Mouse (Mus musculus): ENCODE measurements at regions not wholly inside any gene's neighbourhood (a gene's known extent, or its start where the extent isn't known, plus 50 kb on each side); places are given as distances from the start of the nearest gene placed in this dataset.
"Not testable (repeated sequence)": the region's sequence is repeated elsewhere in the genome, so short reads cannot be mapped to it uniquely, and the experiment has no call there.

GRCm38 (mm10) chr17:35758769-35759168 lies 54.3 kb upstream of the Ddr1 start:
- H3K27ac ChIP-seq: no peak overlapping the region
- no peaks in the 10 kb centered on the region for H3K9me3 ChIP-seq
- no peak overlapping the region for H3K4me2 ChIP-seq (replicated peaks)
- no peak overlapping the region for H3K9ac ChIP-seq
- H3K4me1 ChIP-seq: no peaks in the 10 kb centered on the region
- H3K36me3 ChIP-seq: no peaks in the 10 kb centered on the region
- no peak for ATAC-seq (ENCODE audit: low FRiP score, low read depth)
- 80% methylated on average over 7 of the region's 7 CpGs for WGBS
- H3K27me3 ChIP-seq: no peaks in the 10 kb centered on the region
- H3K4me3 ChIP-seq: no peak overlapping the region

GRCm38 (mm10) chr17:35759740-35760139 lies 55.3 kb upstream of the Ddr1 start:
- Histone ChIP-seq H3K27ac (no peak overlapping the region), H3K4me2 (replicated peaks) (no peak overlapping the region), H3K9ac (no peak overlapping the region), H3K9me3 (no peaks in the 10 kb centered on the region), H3K4me1 (no peaks in the 10 kb centered on the region), H3K27me3 (no peaks in the 10 kb centered on the region), H3K4me3 (no peak overlapping the region), H3K36me3 (no peaks in the 10 kb centered on the region)
- WGBS: 80% methylated on average over 6 of the region's 6 CpGs
- ATAC-seq (ENCODE audit: low FRiP score, low read depth): no peak

- no peak overlapping the region for H3K4me2 ChIP-seq (replicated peaks)
- no peaks in the 10 kb centered on the region for H3K4me1 ChIP-seq
- no peaks in the 10 kb centered on the region for H3K36me3 ChIP-seq
- H3K9ac ChIP-seq: no peak overlapping the region
- no peak overlapping the region for H3K4me3 ChIP-seq
- no peak overlapping the region for H3K27ac ChIP-seq
- H3K27me3 ChIP-seq: no peaks in the 10 kb centered on the region
- WGBS: 92% methylated on average over 9 of the region's 9 CpGs
- ATAC-seq (ENCODE audit: low FRiP score, low read depth): no peak
- H3K9me3 ChIP-seq: no peaks in the 10 kb centered on the region
Measured at GRCm38 (mm10) chr17:35762614-35763013, 58.2 kb upstream of the Ddr1 start.

- Histone ChIP-seq H3K27me3 (no peaks in the 10 kb centered on the region), H3K9ac (no peak overlapping the region), H3K4me2 (replicated peaks) (no peak overlapping the region), H3K36me3 (no peaks in the 10 kb centered on the region), H3K4me1 (no peaks in the 10 kb centered on the region), H3K4me3 (no peak overlapping the region), H3K9me3 (no peaks in the 10 kb centered on the region), H3K27ac (no peak overlapping the region)
- no peak for ATAC-seq (ENCODE audit: low FRiP score, low read depth)
- 89% methylated on average over 5 of the region's 5 CpGs for WGBS
Measured at GRCm38 (mm10) chr17:35763101-35763500, 58.4 kb upstream of the Ier3 start.

GRCm38 (mm10) chr17:35763866-35764265 lies 57.6 kb upstream of the Ier3 start:
- Histone ChIP-seq H3K4me1 (no peaks in the 10 kb centered on the region), H3K36me3 (no peaks in the 10 kb centered on the region), H3K9me3 (no peaks in the 10 kb centered on the region), H3K4me3 (no peak overlapping the region), H3K27ac (no peak overlapping the region), H3K9ac (no peak overlapping the region), H3K27me3 (no peaks in the 10 kb centered on the region), H3K4me2 (replicated peaks) (no peak overlapping the region)
- WGBS: 22% methylated on average over 6 of the region's 6 CpGs
- no peak for ATAC-seq (ENCODE audit: low FRiP score, low read depth)

GRCm38 (mm10) chr17:35766406-35766805 lies 55.1 kb upstream of the Ier3 start:
- no peak overlapping the region for H3K27ac ChIP-seq
- 83% methylated on average over 9 of the region's 9 CpGs for WGBS
- no peak for ATAC-seq (ENCODE audit: low FRiP score, low read depth)
- H3K36me3 ChIP-seq: no peaks in the 10 kb centered on the region
- H3K4me1 ChIP-seq: 0 out of 2 replicates have a peak, but pooled peaks cover 2% of the 10 kb centered on the region
- no peak overlapping the region for H3K4me2 ChIP-seq (replicated peaks)
- no peak overlapping the region for H3K9ac ChIP-seq
- H3K9me3 ChIP-seq: no peaks in the 10 kb centered on the region
- no peaks in the 10 kb centered on the region for H3K27me3 ChIP-seq
- H3K4me3 ChIP-seq: no peak overlapping the region

- H3K27me3 ChIP-seq: no peaks in the 10 kb centered on the region
- no peaks in the 10 kb centered on the region for H3K9me3 ChIP-seq
- ATAC-seq (ENCODE audit: low FRiP score, low read depth): no peak
- H3K36me3 ChIP-seq: no peaks in the 10 kb centered on the region
- H3K4me2 ChIP-seq (replicated peaks): no peak overlapping the region
- 49% methylated on average over 5 of the region's 5 CpGs for WGBS
- H3K27ac ChIP-seq: no peak overlapping the region
- H3K4me3 ChIP-seq: no peak overlapping the region
- H3K9ac ChIP-seq: no peak overlapping the region
- H3K4me1 ChIP-seq: 0 out of 2 replicates have a peak, but pooled peaks cover 2% of the 10 kb centered on the region
Measured at GRCm38 (mm10) chr17:35769175-35769960, 52.1 kb upstream of the Ier3 start.

- not testable (repeated sequence) for H3K4me2 ChIP-seq (replicated peaks)
Measured at GRCm38 (mm10) chr17:35769961-35770276, 51.6 kb upstream of the Ier3 start.

GRCm38 (mm10) chr17:35770599-35770998 lies 50.9 kb upstream of the Ier3 start:
- Histone ChIP-seq H3K4me1 (0 out of 2 replicates have a peak, but pooled peaks cover 2% of the 10 kb centered on the region), H3K27me3 (no peaks in the 10 kb centered on the region), H3K27ac (no peak overlapping the region), H3K36me3 (no peaks in the 10 kb centered on the region), H3K4me3 (no peak overlapping the region), H3K9me3 (no peaks in the 10 kb centered on the region), H3K9ac (no peak overlapping the region), H3K4me2 (replicated peaks) (no peak overlapping the region)
- WGBS: 55% methylated on average over 3 of the region's 3 CpGs
- ATAC-seq (ENCODE audit: low FRiP score, low read depth): peak; percentile 57; the same call in 1 of the 2 replicates

More at GRCm38 (mm10) chr17:35769961-35770276, 51.6 kb upstream of the Ier3 start:
- ATAC-seq (ENCODE audit: low FRiP score, low read depth); H3K9ac ChIP-seq; H3K4me3 ChIP-seq; H3K36me3 ChIP-seq; H3K4me1 ChIP-seq; H3K9me3 ChIP-seq; H3K27ac ChIP-seq; H3K27me3 ChIP-seq: not testable (repeated sequence)
- 88% methylated on average over 4 of the region's 4 CpGs for WGBS

- H3K9ac ChIP-seq: no peak overlapping the region
- H3K27ac ChIP-seq: no peak overlapping the region
- no peak overlapping the region for H3K4me2 ChIP-seq (replicated peaks)
- H3K27me3 ChIP-seq: no peaks in the 10 kb centered on the region
- H3K4me3 ChIP-seq: no peak overlapping the region
- H3K9me3 ChIP-seq: no peaks in the 10 kb centered on the region
- WGBS: 73% methylated on average over 15 of the region's 15 CpGs
- peaks cover 5% of the 10 kb centered on the region for H3K4me1 ChIP-seq
- no peaks in the 10 kb centered on the region for H3K36me3 ChIP-seq
- no peak for ATAC-seq (ENCODE audit: low FRiP score, low read depth)
Measured at GRCm38 (mm10) chr17:35771656-35772405, 49.7 kb upstream of the Ier3 start.

All from limb, embryonic 13.5 days (tissue).